Mouse (Mus musculus) right cerebral cortex, postnatal 25 days (tissue): ENCODE results near the gene Mllt10.

Experiments
- DNase-seq: peaks from one replicate; pipeline ENCODE4 v3.0.0; 2022

Gene Mllt10

DNA sequence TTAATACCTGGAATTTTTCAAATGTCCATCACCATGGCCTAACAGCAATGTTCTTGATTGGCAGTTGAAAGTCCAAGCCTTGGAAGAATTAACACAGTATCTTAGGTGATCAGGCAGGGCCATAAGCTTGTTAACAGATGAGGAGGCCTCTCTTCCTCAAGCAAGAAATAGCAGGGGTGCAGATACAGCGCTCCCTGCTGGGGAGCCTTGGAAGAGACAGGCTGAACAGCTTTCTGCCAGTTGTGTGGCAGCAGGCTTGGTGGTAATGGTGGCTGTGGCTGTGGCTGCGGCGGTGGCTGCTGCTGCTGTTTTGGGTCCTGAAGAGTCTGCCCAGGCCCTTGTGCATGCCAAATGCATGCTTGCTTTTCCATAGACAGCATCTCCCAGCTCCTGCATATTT lies 150.1 kb downstream of the Mllt10 start:
- DNase-seq, result no peak

DNA sequence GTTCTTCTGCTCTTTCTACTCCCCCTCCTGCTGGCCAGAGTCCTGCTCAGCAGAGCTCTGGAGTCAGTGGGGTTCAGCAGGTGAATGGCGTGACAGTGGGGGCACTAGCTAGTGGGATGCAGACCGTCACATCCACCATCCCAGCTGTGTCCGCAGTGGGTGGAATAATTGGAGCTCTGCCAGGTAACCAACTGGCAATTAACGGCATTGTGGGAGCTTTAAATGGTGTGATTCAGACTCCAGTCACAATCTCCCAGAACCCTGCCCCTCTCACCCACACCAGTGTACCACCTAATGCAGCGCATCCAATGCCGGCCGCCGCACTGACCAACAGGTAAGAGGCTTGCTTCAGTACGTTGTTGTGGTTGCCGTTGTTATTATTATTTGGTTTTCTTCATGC lies 151.8 kb downstream of the Mllt10 start:
- DNase-seq, result peak; percentile 31

DNA sequence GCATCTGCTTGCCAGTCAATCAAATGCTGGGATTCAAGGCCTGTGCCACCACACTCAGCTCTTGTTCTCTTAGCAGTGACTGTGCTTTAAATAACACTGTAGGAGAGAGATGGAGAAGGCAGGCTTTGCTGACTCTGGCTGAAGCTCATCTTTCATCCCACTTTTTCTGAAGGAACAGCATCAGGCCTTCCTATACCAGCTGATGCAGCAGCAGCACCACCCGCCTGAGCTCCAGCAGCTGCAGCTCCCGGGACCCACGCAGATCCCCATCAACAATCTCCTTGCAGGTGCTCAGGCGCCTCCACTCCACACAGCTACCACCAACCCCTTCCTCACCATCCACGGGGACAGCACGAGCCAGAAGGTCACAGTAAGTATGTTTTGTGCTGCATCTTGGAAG lies 153.5 kb downstream of the Mllt10 start:
- peak; percentile 51 for DNase-seq

DNA sequence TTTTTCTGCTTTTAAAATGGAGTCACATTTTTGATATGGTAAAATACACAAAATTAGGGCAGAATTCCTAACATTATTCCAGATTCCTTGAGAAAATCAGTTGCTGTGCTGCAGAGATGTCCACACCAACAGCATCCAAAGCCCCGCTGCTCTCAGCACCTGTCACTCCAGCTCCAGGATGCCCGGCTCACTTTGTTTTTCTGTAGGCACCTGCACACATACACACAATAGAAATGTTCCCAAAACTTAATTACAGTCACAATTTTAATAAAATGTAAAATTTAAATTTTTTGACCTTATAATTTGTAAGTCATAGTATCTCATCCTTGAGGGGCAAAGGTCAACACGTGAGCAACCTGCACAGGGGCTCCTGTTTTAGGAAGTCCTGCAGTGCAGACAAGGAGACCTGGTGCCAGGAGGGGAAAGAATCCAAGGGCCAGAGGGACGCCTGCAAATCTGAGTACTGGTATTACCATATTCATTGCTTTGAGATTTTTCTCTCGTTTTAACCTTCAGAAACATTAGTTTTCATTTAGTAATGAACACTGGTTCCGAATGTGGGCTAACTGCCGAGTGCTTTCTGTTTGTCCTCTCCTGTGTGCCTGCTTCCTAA lies 154.3 kb downstream of the Mllt10 start:
- no peak for DNase-seq

DNA sequence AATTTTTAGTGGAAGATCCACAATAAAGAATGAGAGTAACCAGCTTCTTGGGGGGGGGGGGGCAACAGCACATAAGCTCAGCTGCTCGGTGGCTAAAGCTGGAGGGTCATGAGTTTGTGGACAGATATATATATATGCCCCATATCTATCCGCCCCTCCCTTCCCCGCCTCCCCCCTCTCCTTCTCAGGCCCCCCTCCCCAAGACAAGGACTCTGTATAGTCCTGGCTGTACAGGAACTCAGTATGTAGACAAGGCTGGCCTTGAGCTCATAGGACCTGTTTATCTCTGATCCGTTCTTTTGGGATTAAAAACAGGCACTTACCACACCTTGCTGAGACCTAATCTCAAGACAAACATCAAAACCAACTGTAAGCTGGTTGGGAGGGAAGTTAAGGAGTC lies 154.9 kb downstream of the Mllt10 start:
- no peak for DNase-seq

DNA sequence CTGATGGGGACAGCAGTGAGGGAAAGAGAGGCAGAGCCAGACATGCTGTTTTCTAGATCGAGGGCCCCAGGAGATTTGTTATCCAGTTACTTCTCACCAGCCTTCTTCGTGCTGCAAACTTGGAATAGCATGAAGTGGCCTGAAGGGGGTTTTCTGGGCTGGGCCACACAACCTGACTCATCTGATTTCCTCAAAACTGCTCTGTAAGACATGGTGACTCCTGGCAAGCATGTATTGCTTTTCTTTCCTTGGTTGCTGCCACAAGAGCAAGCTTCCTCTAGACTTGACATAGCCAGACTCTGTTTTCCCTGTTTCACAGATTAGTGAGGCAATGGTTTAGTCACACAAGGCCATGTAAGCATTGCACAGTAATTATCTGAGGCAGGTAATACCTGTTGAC lies 159.0 kb downstream of the Mllt10 start:
- DNase-seq, result no peak

DNA sequence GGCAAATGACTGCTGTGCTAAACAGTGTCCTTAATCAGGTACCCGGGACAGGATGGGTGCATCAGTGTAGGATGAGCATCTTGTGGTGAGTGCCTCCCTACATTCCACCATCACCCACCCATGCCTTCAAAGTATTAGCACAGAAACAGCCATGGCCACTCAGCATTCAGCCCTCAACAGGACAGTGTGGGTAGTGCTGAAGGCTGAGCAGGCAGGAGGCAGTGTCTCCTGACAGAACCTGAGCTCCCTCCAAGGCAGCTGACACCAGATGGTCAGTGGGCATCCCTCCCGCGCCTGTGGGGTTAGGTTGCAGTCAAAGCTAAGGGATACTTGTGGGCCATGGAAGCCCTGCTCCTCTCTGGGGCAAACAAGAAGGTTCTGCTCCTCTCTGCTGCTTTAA lies 162.8 kb downstream of the Mllt10 start:
- DNase-seq, result no peak

DNA sequence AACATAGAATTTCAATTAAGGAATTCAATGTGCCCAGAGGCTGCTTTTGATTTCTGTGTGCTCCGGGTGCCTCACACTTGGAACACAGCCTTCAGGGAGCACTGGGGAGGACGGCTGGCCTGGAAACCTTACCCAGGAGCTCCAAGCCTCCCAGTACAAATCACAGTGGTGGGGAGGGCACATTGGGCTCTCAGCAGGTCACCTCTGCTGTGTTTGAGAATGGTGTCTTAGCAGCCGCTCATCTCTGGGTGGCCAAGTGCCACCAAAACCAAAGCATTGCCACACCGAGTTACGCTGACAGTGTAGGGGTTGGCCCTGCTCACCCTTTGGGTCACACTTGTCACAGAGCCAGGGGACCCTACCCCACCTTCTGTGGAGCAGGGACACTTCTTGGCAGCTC lies 163.5 kb downstream of the Mllt10 start:
- no peak for DNase-seq

DNA sequence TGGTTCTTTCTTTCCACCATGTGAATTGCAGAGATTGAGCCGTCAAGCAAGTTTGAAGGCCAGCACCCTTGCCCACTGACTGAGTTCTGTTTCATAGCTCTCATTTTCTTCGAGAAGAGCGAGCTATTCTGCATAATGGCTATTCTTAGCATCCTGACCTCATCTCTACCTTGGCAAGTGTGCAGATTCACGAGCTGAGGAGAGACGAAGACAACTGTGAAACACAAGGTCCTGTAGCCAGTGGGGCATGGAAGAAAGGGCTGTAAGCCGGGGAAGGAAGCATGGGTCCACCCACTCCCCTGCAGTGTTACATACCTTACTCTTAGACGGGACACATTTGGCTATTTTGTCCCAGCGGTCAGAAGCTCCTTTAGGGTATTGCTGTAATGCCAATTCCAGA lies 164.1 kb downstream of the Mllt10 start:
- DNase-seq, result no peak

DNA sequence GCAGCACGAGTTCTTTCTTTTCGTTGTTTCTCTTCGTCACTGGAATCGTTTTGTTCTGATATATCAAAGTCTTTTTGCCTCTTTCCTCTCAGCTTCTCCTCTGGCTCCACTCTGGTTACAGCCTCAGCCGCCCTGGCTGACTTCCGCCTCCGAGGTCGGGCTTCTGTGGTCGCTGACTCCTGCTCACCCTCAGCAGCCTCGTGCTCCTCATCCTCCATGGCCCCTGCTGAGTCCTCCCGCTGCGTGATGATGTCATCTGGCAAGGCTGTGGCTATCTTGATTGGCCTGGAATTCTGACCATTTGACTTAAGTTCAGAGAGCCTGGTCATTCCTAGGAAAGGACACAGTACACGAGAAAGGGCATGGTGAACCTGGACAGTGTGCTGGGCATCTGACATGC lies 164.5 kb downstream of the Mllt10 start:
- DNase-seq, result no peak

DNA sequence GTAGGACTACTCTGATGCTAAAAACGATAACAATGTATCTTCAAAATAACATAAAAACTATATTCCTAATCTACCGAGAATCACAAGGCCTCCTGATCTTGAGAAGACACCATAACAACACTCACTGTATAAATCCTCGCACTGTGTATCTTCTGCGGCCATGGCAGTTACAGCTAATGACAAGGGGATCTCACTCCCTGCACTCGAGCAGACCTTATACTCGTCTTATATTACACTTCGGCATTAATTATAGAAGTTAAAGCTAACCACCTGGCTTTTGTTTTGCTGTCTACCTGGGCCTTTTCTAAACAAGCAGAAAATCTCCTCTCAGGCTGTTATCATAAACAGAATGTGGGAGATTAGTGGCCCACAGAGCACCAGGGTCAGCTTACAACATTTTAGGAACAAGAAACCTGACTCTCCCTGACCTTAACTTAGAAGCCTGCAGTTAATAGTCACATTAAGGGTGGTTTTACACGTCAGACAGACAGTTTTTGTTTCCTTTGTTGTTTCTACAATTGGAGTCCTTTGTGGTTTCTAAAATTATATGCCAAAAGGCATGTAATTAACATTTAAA lies 173.5 kb downstream of the Mllt10 start:
- no peak for DNase-seq

DNA sequence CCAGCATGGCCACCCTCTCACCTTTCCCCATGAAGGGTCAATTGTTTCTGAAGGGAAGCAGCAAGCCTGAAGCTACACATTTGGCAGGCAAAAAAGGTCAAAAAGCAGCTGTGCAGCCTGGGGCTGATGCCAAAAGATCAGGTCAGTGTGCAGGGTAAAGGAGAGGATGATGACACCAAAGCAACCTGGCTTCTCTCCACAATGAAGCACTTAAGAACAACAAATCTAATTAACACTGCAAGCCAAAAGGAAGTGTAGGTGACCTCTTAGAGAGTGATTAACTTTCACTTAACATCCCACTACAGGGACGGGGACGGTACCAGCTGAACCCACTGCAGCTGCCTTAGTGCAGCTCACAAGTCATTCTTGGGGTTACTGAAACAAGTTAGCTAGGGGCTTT lies 174.2 kb downstream of the Mllt10 start:
- DNase-seq, result no peak

DNA sequence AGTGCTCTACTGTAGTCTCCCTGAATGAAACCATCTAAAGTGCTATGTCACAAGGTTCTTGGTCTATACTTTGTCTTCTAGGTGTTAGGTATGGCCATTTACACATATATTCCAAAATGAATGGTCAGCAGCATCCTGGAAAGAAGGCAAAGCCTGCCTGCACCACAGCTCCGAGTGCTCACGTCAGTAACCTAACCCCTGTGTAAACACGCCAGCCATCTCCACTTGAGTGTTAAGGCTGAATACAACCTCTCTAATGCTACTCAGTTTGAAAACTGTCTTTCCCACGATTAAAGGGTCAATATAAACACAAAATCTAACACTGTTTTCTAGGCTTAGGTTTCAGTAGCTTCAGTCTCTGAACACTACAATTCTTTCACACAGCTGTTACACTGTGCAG lies 176.1 kb downstream of the Mllt10 start:
- no peak for DNase-seq

DNA sequence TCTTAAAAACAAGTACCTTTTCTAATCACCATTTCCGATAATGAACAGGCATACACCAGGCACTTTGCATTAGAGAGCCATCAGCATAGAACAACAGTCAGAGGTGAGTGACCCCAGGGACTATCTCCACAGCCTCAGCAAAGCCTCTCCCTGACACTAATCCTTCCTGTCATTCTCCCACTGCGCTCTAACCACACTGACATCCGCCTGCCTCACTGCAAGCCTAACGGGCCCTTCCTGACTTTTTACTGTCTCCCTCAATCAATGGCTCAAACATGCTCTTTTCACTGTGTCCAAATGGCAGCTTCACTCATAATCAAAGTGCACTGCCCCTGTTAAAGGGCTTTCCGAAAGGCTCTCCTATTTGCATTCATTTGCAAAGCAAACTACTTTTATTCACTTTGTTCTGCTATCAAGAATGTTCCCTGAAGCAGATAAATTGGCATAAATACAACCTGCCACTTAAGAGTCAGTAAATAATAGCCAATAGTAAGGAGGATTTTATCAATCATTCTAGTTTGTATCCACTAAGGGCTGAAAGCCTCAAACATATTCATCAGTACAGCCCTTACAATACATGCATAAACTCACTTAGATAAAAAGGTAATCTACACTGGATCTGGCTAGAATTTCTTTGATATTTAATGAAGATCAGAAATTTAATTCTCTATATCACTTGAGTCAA lies 178.0 kb downstream of the Mllt10 start:
- DNase-seq, result no peak

DNA sequence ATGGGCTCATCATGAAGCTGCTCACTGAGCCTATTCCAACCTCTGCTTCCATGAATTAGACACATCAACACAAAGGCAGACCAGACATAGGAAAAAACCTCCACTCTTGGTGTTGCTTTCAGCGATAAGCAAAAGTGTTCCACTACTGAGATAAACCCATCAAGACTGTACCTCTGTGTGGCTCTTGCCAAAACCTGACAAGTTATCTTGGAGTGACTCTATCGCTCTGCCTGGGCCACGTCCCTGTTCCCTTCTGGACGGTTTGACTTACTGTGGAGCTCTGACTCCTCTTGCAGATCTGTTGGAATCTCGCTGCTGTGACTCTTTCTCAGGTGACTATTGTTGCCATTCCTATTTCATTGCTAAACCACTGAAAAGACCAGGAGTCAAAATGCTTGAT lies 180.5 kb downstream of the Mllt10 start:
- DNase-seq, result no peak

DNA sequence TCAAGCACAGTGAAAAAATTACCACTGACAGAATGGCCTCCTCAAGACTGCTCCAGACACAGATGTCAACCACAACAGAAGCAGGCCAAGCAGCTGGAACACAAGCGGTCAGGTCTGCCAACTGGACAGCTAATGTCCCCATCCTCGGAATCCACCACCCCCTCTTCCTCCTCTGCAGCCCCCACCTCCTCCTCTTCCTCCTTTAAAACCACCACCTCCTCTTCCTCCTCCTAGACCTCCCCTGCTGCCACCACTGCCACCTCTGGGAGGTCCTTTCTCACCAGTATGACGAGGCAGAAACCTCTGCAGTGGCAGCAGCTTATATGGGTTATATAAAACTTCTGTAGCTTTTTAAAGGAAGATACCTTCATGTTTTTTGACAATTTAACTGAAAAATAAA lies 194.2 kb downstream of the Mllt10 start:
- DNase-seq, result no peak
